Mouse (Mus musculus) layer of hippocampus, postnatal 36 days (tissue): ENCODE measurements at regions not wholly inside any gene's neighbourhood (a gene's known extent, or its start where the extent isn't known, plus 50 kb on each side); places are given as distances from the start of the nearest gene placed in this dataset.

Experiments used
- DNase-seq, 2 experiments: peaks; one replicate each; pipeline ENCODE4 v3.0.0; 2022

DNA sequence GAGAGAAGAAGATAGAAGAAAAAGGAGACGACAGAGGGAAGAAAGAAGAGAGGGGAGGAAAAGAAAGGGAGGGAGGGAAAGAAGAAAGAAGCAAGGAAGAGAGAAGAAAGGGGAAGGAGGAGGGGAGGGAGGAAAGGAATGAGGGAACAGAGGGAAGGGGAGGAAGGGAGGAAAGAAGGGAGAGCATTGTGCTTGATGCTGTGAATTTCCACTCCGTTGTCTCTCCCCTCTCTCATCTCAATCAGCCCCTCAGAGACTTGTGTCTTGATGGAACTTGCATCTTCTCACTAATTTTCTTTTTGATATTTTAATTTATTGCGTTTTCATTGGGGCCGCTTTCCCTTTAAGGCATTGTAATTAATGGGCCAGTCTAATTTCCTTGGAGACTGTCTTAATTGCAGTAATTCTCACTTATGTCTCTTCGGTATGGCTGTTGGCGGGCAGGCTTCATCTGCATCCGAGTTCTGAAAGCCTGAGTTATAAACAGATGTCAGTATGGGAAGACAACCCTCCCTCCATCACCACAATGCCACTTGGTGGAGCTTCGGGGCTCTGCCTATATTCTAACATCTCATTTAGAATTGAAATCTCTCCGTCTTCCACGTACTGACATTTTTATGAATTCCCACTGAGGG is 111.4 kb upstream of the Xylt1 start:
- no peak for DNase-seq

DNA sequence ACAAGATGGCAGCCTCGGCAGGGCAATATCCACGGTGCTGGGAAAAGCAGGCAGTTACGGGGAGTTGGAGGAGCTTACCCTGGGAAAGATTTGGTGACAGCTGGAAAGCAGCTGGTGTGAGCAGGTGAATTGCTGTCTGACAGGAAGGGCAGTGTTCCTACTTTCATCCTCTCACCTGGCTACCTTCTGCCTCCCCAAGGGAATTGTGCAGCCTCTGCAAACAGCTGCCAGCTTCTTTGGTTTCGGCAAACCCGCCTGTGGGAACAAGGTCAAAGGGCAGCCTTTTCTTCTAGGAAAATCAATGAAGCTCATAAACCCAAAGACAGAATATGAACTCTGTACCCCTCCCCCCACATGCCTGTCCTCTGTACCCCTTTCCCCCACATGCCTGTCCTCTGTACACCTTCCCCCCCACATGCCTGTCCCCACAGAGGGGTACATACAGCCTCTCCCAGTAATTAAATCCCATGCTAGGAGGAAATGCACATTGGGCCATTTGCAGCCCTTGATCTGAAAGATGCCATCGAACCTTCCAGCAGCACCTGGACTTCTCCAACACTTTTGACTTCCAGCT is 102.3 kb upstream of the Xylt1 start:
- DNase-seq = no peak

DNA sequence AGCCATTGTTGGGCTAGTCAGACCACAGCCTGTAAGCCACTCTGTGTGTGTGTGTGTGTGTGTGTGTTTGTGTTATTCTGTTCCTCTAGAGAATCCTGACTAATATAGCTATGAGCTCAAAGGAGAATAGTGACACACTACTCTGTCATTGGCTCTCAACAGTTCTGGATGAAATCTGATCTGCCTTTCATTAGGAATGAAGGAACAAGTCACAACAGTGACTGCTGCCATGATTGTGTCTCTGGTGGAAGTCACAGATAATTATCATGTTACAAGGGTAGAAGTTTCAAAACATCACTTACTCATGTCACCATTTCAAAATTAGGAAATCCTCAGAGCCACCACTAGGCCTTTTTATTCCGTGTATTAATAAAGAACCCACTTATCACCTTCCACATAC is 98.6 kb upstream of the Xylt1 start:
- no peak for DNase-seq

DNA sequence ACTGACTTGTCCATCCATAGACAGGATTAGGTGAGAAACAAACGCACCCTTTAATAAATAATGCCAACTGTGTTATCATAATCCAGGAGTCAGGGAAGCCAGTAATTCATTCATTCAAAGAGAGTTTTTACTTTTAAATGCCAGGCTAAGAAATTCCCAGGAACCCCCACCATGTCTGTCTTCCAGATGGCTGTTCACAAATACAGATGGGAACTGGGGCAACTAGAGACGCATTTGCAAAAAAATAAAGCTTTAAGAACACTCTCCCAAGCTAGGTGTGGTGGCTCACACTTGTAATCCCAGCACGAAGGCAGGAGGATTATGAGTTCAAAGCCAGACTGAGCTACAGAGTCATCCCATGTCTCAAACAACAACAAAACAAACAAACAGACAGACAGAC is 95.6 kb upstream of the Xylt1 start:
- peak in 1 of 2 experiments; percentile 17 for DNase-seq

DNA sequence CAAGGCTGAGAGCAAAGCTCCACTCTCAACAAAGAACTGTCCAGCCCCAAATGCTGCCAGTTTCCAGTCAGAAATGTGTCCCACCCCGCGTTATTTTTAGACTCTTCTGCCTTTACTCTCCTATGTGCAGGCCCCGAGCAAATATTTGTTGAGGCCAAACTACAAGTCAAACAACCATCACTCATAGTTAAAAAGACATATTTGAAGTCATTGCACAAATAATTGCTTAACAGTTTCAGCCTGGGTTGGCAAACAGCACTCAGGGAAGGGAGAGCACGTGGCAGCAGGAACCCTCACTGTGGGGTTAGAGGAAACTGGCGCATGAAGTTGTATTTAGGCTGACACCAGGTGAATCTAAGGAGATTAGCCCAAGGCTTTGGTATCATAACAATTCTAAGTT is 94.8 kb upstream of the Xylt1 start:
- DNase-seq = no peak

DNA sequence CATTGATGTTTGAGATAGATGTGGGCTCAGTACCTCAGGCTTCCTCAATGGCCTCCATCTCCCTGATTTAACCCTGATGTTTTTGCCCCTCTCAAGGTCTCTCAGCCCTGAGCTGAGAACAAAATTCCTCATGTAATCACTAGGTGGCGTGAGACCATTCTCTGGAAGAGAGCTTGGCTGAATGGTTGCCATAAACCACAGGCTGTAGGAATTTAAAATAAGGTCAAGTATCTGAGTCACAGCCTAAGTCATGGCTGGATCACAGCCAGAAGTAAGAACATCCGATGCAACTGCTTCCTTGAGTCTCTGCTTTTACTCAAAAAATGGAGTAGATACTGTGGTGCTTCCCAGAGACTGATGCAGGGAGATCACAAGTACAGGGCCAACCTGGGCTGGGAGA is 77.1 kb upstream of the Xylt1 start:
- DNase-seq = no peak

DNA sequence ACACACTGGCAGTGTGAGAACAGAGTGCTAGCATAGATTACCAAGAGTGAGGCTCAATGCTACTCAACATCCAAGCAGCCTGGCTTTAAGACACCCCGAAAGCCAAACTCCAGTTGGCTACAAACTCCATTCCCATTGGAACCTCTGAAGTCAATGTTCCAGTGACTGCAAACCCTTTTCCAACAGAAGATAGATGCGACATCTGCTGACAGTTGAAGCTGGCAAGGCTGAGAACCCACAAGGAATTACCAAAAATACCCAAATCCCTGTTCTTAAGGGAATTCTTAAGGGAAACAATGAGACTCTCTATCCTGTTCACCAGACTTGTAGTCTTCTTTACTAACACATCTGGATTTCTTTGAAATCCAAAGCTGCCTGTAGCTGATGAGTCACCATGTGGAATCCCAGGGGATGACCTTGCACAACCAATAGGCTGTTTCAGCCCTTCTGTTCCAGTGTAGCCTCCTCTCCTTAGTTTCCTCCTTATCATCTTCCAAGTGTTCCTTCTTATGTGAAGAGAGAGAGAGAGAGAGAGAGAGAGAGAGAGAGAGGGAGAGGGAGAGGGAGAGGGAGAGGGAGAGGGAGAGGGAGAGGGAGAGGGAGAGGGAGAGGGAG is 70.1 kb upstream of the Xylt1 start:
- no peak for DNase-seq

DNA sequence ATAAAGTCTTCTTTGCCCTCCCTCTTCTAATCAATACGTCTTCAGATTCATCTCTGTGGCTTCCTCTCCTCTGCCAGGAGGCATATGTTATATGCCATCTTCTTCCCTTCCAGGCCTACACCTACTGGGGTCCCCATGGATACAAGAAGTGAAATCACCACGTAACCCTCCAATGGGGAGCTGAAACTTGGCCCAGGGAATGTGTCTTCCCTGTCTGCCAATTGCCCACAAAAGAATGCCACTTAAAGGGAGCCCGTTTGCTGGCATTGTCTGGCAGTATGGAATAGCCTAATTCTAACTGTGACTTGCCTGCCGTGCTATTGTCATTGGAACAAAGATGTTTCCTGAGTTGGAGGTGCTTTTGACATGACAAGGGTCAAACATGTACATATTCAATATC is 69.5 kb upstream of the Xylt1 start:
- no peak for DNase-seq

DNA sequence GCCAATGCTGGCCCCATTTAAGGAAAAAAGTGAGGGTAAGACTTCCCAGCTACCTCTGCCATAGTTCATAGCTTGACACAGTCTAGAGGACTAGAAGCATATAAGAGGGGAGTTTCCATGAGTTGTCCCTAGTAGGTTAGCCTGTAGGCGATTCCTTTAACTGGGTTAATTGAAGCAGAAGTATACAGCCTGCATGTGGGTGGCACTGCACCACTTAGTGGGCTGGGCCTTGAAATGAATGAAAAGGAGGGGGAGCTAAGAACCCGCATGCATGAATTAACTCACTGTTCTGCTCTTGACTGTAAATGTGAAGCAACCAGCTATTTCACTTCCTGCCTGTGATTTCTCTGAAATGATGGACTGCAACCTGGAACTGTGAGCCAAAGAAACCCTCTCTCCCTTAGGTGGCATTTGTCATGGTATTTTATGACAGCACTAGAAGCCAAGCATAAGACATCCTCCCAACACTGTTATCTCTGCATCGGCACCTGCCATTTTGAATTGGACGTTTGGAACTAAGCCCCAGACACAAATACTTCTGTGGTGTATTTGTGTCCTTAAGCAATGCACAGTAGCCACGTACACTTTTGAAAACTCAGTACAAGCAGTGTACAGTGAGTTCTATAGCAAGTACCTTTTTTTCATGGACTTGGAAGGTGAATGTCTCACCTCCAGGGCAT is 64.5 kb upstream of the Xylt1 start:
- no peak for DNase-seq

DNA sequence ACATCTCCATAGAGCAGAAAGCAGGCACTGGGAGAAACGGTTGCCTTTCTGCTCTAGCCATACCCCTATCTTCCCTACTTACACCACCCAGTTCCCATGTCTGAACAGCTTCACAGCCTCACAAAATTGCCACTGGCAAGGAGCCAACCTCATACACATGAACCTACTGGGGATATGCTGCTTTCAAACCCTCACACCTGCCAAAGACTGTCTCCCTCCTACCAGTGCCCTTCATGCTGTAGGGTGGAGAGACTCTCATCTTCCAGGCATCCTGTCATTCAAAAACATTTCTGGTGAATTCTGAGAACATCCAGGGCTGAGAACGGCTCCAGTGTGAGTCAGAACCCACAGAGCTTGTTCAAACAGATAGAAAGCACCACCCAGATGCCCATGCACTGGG is 63.4 kb upstream of the Xylt1 start:
- DNase-seq = no peak

DNA sequence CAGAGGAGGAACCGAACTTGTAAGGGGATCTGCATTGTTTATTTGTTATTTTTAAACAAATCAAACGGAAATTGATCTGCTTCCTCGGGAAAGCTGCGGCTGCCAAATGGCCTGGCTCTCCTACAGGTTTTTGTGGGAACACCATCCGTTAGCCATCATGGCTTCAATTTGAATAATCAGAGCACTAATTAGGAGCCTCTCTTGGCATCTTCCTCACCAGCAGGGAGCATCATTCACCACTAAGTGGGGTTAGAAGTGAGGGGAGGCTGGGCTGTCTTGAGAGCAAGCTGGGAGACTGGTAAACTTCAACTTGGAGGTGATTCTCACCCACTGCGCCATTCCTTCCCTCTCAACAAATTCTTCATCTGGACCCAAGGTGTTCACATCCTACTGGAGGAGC is 60.2 kb upstream of the Xylt1 start:
- DNase-seq = peak; percentile 13 to 16
